Mouse (Mus musculus) stomach, postnatal 0 days (tissue): ENCODE results near the gene Dnah3. TPM values are rescaled to one million over a fixed set of nuclear protein-coding genes. Genes with fewer than 3 reads are reported as not detected.

ENCODE experiments used
- ATAC-seq: fragments of 200-750 bp; cut with Nextera tagmentation; 2 replicates; pipeline ENCODE4 v1.8.0; 2017; ENCODE audit not compliant: low FRiP score, low TSS enrichment
- DNase-seq: peaks from one replicate; pipeline ENCODE4 v3.0.0-alpha.2; 2016; ENCODE audit warnings: low spot score
- H3K27ac ChIP-seq: fragments of 300-500 bp; sonication (generic); replicated peaks from 2 replicates; pipeline ENCODE4 v1.5.1; 2014; ENCODE audit warnings: mild to moderate bottlenecking, control low read depth
- H3K27me3 ChIP-seq: fragments of 300-500 bp; sonication (generic); 2 replicates; pipeline ENCODE4 v1.6.1; 2014; ENCODE audit warnings: low read length; ENCODE audit not compliant: control insufficient read depth, insufficient read depth
- H3K36me3 ChIP-seq: fragments of 300-500 bp; sonication (generic); 2 replicates; pipeline ENCODE4 v1.6.1; 2014; ENCODE audit warnings: low read length, mixed read lengths; ENCODE audit not compliant: control insufficient read depth, insufficient read depth
- H3K4me1 ChIP-seq: fragments of 300-500 bp; sonication (generic); replicated peaks from 2 replicates; pipeline ENCODE4 v1.6.1; 2014; ENCODE audit warnings: antibody characterized with exemption; ENCODE audit not compliant: control insufficient read depth, insufficient read depth
- H3K4me2 ChIP-seq: fragments of 300-500 bp; sonication (generic); replicated peaks from 2 replicates; pipeline ENCODE4 v1.6.1; 2014; ENCODE audit warnings: low read depth, mild to moderate bottlenecking, control low read depth, moderate library complexity
- H3K4me3 ChIP-seq: fragments of 300-500 bp; sonication (generic); 2 replicates; pipeline ENCODE4 v1.5.1; 2014; ENCODE audit warnings: low read depth, low read length, control low read depth
- H3K9ac ChIP-seq: fragments of 300-500 bp; sonication (generic); 2 replicates; pipeline ENCODE4 v1.6.1; 2014; ENCODE audit warnings: mild to moderate bottlenecking, low read length, control low read depth, mixed read lengths
- H3K9me3 ChIP-seq: fragments of 300-500 bp; sonication (generic); 2 replicates; pipeline ENCODE4 v1.6.1; 2016; ENCODE audit warnings: low read length; ENCODE audit not compliant: control insufficient read depth
- CTCF ChIP-seq: IDR thresholded peaks from 2 replicates; pipeline ENCODE4 v1.5.1; 2016; ENCODE audit warnings: antibody characterized with exemption, low read depth, mild to moderate bottlenecking, moderate library complexity
- EP300 ChIP-seq: optimal IDR thresholded peaks from 2 replicates; pipeline ENCODE3; 2016; ENCODE audit warnings: antibody characterized with exemption
- WGBS: fragments of 180-500 bp; shearing (Covaris S2); extraction: QIAGEN DNeasy Blood & Tissue Kit; methylation state at CpG from one replicate; pipeline ENCODE4 v1.1.7; 2014; 5-methylcytosine and 5-hydroxymethylcytosine counted together
- polyA plus RNA-seq: library from polyadenylated mRNA; unstranded; fragments of >200 nt; fragmentation: Nextera tagmentation; extraction: Ambion mirVana; gene quantifications from 2 replicates; pipeline ENCODE4 v1.2.1, GENCODE M21; 2015

Dnah3 gene
- polyA plus RNA-seq, 1 experiment from 2014 or later: 0.02 TPM

GRCm38 (mm10) chr7:119997066-119997465, 98.0 kb downstream of the Dnah3 start:
- Histone ChIP-seq H3K4me3 (no peak overlapping the region), H3K36me3 (no peaks in the 10 kb centered on the region), H3K9ac (no peak overlapping the region), H3K4me2 (no peak overlapping the region), H3K9me3 (no peaks in the 10 kb centered on the region), H3K27me3 (no peaks in the 10 kb centered on the region), H3K4me1 (no peaks in the 10 kb centered on the region), H3K27ac (no peak overlapping the region)
- ATAC-seq: no peak
- no peak for TF ChIP-seq EP300
- TF ChIP-seq CTCF: no peak
- 63% methylated on average over 6 of the region's 6 CpGs for WGBS
- no peak for DNase-seq

GRCm38 (mm10) chr7:119985279-119985912, 109.7 kb downstream of the Dnah3 start:
- no peak for ATAC-seq
- Histone ChIP-seq H3K9ac (no peak overlapping the region), H3K4me3 (no peak overlapping the region), H3K9me3 (no peaks in the 10 kb centered on the region), H3K4me1 (no peaks in the 10 kb centered on the region), H3K4me2 (no peak overlapping the region), H3K36me3 (no peaks in the 10 kb centered on the region), H3K27me3 (no peaks in the 10 kb centered on the region), H3K27ac (no peak overlapping the region)
- no peak for DNase-seq
- 48% methylated on average over 3 of the region's 3 CpGs for WGBS
- TF ChIP-seq CTCF (no peak), EP300 (no peak)

GRCm38 (mm10) chr7:119980170-119980569, 114.9 kb downstream of the Dnah3 start:
- no peaks in the 10 kb centered on the region for H3K27me3 ChIP-seq
- H3K4me3 ChIP-seq: no peak overlapping the region
- ATAC-seq (no peak), DNase-seq (no peak)
- 80% methylated on average over 3 of the region's 3 CpGs for WGBS
- TF ChIP-seq EP300 (no peak), CTCF (no peak)
- no peak overlapping the region for H3K27ac ChIP-seq
- no peaks in the 10 kb centered on the region for H3K36me3 ChIP-seq
- H3K9ac ChIP-seq: no peak overlapping the region
- no peak overlapping the region for H3K4me2 ChIP-seq
- H3K9me3 ChIP-seq: no peaks in the 10 kb centered on the region
- H3K4me1 ChIP-seq: no peaks in the 10 kb centered on the region

- TF ChIP-seq CTCF: no peak
- TF ChIP-seq EP300: no peak
- ATAC-seq (no peak), DNase-seq (no peak)
- Histone ChIP-seq H3K27ac (no peak overlapping the region), H3K36me3 (no peaks in the 10 kb centered on the region), H3K4me1 (no peaks in the 10 kb centered on the region), H3K9ac (no peak overlapping the region), H3K4me2 (no peak overlapping the region), H3K4me3 (no peak overlapping the region), H3K27me3 (no peaks in the 10 kb centered on the region), H3K9me3 (no peaks in the 10 kb centered on the region)
Measured at GRCm38 (mm10) chr7:119978576-119978975, 116.5 kb downstream of the Dnah3 start.

- H3K9me3 ChIP-seq: no peaks in the 10 kb centered on the region
- no peak overlapping the region for H3K27ac ChIP-seq
- H3K9ac ChIP-seq: no peak overlapping the region
- no peak overlapping the region for H3K4me3 ChIP-seq
- no peaks in the 10 kb centered on the region for H3K27me3 ChIP-seq
- no peaks in the 10 kb centered on the region for H3K36me3 ChIP-seq
- no peak for ATAC-seq
- no peak for DNase-seq
- H3K4me2 ChIP-seq: no peak overlapping the region
- WGBS: 81% methylated on average over 7 of the region's 7 CpGs
- TF ChIP-seq CTCF (no peak), EP300 (no peak)
- no peaks in the 10 kb centered on the region for H3K4me1 ChIP-seq
Measured at GRCm38 (mm10) chr7:119977574-119977973, 117.5 kb downstream of the Dnah3 start.

- Histone ChIP-seq H3K27ac (no peak overlapping the region), H3K4me3 (no peak overlapping the region), H3K9me3 (no peaks in the 10 kb centered on the region), H3K36me3 (no peaks in the 10 kb centered on the region), H3K27me3 (no peaks in the 10 kb centered on the region), H3K4me1 (no peaks in the 10 kb centered on the region), H3K4me2 (no peak overlapping the region), H3K9ac (no peak overlapping the region)
- no peak for ATAC-seq
- no peak for TF ChIP-seq EP300
- no peak for TF ChIP-seq CTCF
- 75% methylated on average over 6 of the region's 6 CpGs for WGBS
- DNase-seq: no peak
Measured at GRCm38 (mm10) chr7:119976256-119976655, 118.8 kb downstream of the Dnah3 start.
